Mouse (Mus musculus) CH12.LX (cell line): ENCODE measurements around the gene Cntn4. TPM values are rescaled to one million over a fixed set of nuclear protein-coding genes. Genes with fewer than 3 reads are reported as not detected.
A peak's percentile ranks its signal among the peaks of the same experiment; 100 is the strongest.

Experiments
- DNase-seq: peaks from one replicate; pipeline ENCODE4 v3.0.0-alpha.2; 2013; ENCODE audit errors: extremely low read depth
- H3K27ac ChIP-seq: 2 replicates; pipeline ENCODE4 v1.5.1; 2012; ENCODE audit warnings: low read depth, mild to moderate bottlenecking, control low read depth, moderate library complexity; ENCODE audit not compliant: insufficient read depth
- H3K27me3 ChIP-seq: replicated peaks from 2 replicates; pipeline ENCODE3; 2012; ENCODE audit warnings: inconsistent platforms
- H3K36me3 ChIP-seq, 2 experiments: replicated peaks in 1 of 2; 2 replicates each; pipeline versions ENCODE3 to v1.6.1; 2012; ENCODE audit warnings: inconsistent platforms in 1 of 2, low read length in 1 of 2, mild to moderate bottlenecking in 1 of 2, mixed read lengths in 1 of 2, moderate library complexity in 1 of 2; ENCODE audit not compliant: control insufficient read depth in 1 of 2, insufficient read depth in 1 of 2
- H3K4me1 ChIP-seq, 2 experiments: 2 replicates each; pipeline ENCODE4 v1.6.1; 2012; ENCODE audit warnings: inconsistent platforms in 1 of 2, moderate library complexity in 1 of 2; ENCODE audit not compliant: insufficient read depth in 2 of 2, control insufficient read depth in 1 of 2
- H3K4me2 ChIP-seq: 2 replicates; pipeline ENCODE4 v1.6.1; 2012; ENCODE audit warnings: low read depth, mild to moderate bottlenecking, control low read depth; ENCODE audit not compliant: poor library complexity, insufficient read depth, severe bottlenecking
- H3K4me3 ChIP-seq, 3 experiments: fragments of 150-350 bp in 1 of 3; sonication (generic) in 1 of 3; replicated peaks in 1 of 3; 2 replicates each; pipeline versions ENCODE3 to v1.5.1; 2011 to 2012; ENCODE audit warnings: low read depth in 2 of 3, low read length in 2 of 3, mild to moderate bottlenecking in 2 of 3, moderate library complexity in 2 of 3, control low read depth in 1 of 3, improper control_type of control experiment in 1 of 3, inconsistent platforms in 1 of 3, mixed read lengths in 1 of 3; ENCODE audit not compliant: poor library complexity in 1 of 3
- H3K79me2 ChIP-seq: replicated peaks from 2 replicates; pipeline ENCODE4 v1.6.1; 2012; ENCODE audit warnings: mild to moderate bottlenecking, moderate library complexity; ENCODE audit not compliant: control insufficient read depth, poor library complexity, insufficient read depth, severe bottlenecking; ENCODE audit errors: extremely low read depth
- H3K9ac ChIP-seq: 2 replicates; pipeline ENCODE4 v1.6.1; 2012; ENCODE audit warnings: low read depth, mild to moderate bottlenecking, control low read depth, moderate library complexity; ENCODE audit not compliant: insufficient read depth
- H3K9me3 ChIP-seq: replicated peaks from 2 replicates; pipeline ENCODE3; 2012; ENCODE audit warnings: low read length, inconsistent platforms, mixed read lengths
- CHD2 ChIP-seq: IDR thresholded peaks from 2 replicates; pipeline ENCODE4 v1.6.1; 2011; ENCODE audit warnings: low read length, improper control_type of control experiment
- CTCF ChIP-seq, 2 experiments: IDR thresholded peaks in 1 of 2; conservative IDR thresholded peaks in 1 of 2; 2 replicates each; pipeline ENCODE4 v1.5.1; 2011 to 2012; ENCODE audit warnings: low read depth in 2 of 2, low read length in 2 of 2, improper control_type of control experiment in 1 of 2, inconsistent platforms in 1 of 2, mild to moderate bottlenecking in 1 of 2, moderate library complexity in 1 of 2
- EP300 ChIP-seq: IDR thresholded peaks from 2 replicates; pipeline ENCODE4 v1.6.1; 2011; ENCODE audit warnings: low read length, improper control_type of control experiment
- GABPA ChIP-seq: IDR thresholded peaks from 2 replicates; pipeline ENCODE4 v1.6.1; 2012; ENCODE audit warnings: low read depth, low read length, improper control_type of control experiment, inconsistent platforms; ENCODE audit not compliant: insufficient replicate concordance
- HCFC1 ChIP-seq: IDR thresholded peaks from 2 replicates; pipeline ENCODE4 v1.6.1; 2012; ENCODE audit warnings: low read depth, mild to moderate bottlenecking, inconsistent platforms, low read length, improper control_type of control experiment
- JUND ChIP-seq: conservative IDR thresholded peaks from 2 replicates; pipeline ENCODE4 v1.6.1; 2011; ENCODE audit warnings: low read depth, low read length, improper control_type of control experiment
- MAFK ChIP-seq: IDR thresholded peaks from 2 replicates; pipeline ENCODE4 v1.6.1; 2011; ENCODE audit warnings: low read length, improper control_type of control experiment; ENCODE audit not compliant: insufficient replicate concordance
- MAX ChIP-seq: IDR thresholded peaks from 2 replicates; pipeline ENCODE4 v1.6.1; 2011; ENCODE audit warnings: low read length, improper control_type of control experiment
- MYC ChIP-seq: IDR thresholded peaks from 2 replicates; pipeline ENCODE4 v1.6.1; 2011; ENCODE audit warnings: low read depth, mild to moderate bottlenecking, improper control_type of control experiment, low read length
- RAD21 ChIP-seq: IDR thresholded peaks from 2 replicates; pipeline ENCODE4 v1.6.1; 2011; ENCODE audit warnings: low read depth, mild to moderate bottlenecking, low read length, improper control_type of control experiment, moderate library complexity
- SMC3 ChIP-seq: IDR thresholded peaks from 2 replicates; pipeline ENCODE4 v1.6.1; 2011; ENCODE audit warnings: low read depth, low read length, improper control_type of control experiment
- TCF12 ChIP-seq: IDR thresholded peaks from 2 replicates; pipeline ENCODE4 v1.6.1; 2014; ENCODE audit warnings: low read depth, mild to moderate bottlenecking, inconsistent platforms, low read length, improper control_type of control experiment
- dilution Hi-C: fragments of 300-500 bp; cut with MboI; formaldehyde crosslinking; loops from 2 replicates; pipeline ENCODE4 v1.14.3; 2020; ENCODE audit warnings: low sequenced_read_pairs; ENCODE audit not compliant: extremely low pct_unique_long_range_greater_than_20kb, extremely low pct_ligation_motif_present
- in situ Hi-C: fragments of 300-500 bp; cut with MboI; formaldehyde crosslinking; loops from 3 replicates; pipeline ENCODE4 v1.14.3; 2019; ENCODE audit warnings: low sequenced_read_pairs, low pct_ligation_motif_present, low pct_unique_long_range_greater_than_20kb, mixed read lengths
- polyA plus RNA-seq: library from polyadenylated mRNA; unstranded; fragments of >175 nt; gene quantifications from 2 replicates; pipeline ENCODE4 v1.2.1, GENCODE M21; 2012; ENCODE audit warnings: low read depth; ENCODE audit not compliant: insufficient read length
- total RNA-seq, 2 experiments: library from RNA; depleted of rRNA; stranded (reverse); fragments of 300-350 nt in 1 of 2; fragments of >200 nt in 1 of 2; gene quantifications; 2 replicates each; pipeline ENCODE4 v1.2.3; 2012 to 2014

Cntn4 gene
- total and polyA plus RNA-seq, 3 experiments, result 0.14 TPM; not detected in 2

- in situ Hi-C loops (no loop called here), dilution Hi-C loops (no loop called here)
- H3K4me3 ChIP-seq, result no peak overlapping the region
- H3K9ac ChIP-seq, result no peak overlapping the region
- H3K4me1 ChIP-seq, result no peaks in the 10 kb centered on the region
- H3K79me2 ChIP-seq, result no peaks in the 10 kb centered on the region
- TF ChIP-seq MAX (no peak), GABPA (no peak), MAFK (no peak), MYC (no peak), RAD21 (no peak), JUND (no peak), TCF12 (no peak)
- no peak overlapping the region for H3K4me2 ChIP-seq
- no peaks in the 10 kb centered on the region for H3K27me3 ChIP-seq
- H3K36me3 ChIP-seq, result no peaks in the 10 kb centered on the region
- no peaks in the 10 kb centered on the region for H3K9me3 ChIP-seq
- H3K27ac ChIP-seq, result no peak overlapping the region
- no peak for DNase-seq
Measured at GRCm38 (mm10) chr6:106302435-106302834, 625.0 kb downstream of the Cntn4 start.

GRCm38 (mm10) chr6:106328987-106329386, 651.5 kb downstream of the Cntn4 start:
- in situ Hi-C loops, result no loop called here
- dilution Hi-C loops, result no loop called here
- no peak overlapping the region for H3K9ac ChIP-seq
- no peaks in the 10 kb centered on the region for H3K4me1 ChIP-seq
- no peak for TF ChIP-seq HCFC1
- no peak for TF ChIP-seq CHD2
- peak; percentile 14 for TF ChIP-seq RAD21
- peak in 1 of 2 experiments; percentile 24; a peak in 2 of 4 replicates for TF ChIP-seq CTCF (conservative IDR thresholded peaks at IDR 0.05 in 1 of 2, IDR thresholded peaks at IDR 0.05 in 1 of 2; ENCODE audit: low read depth in 2 of 2, low read length in 2 of 2)
- no peaks in the 10 kb centered on the region for H3K36me3 ChIP-seq
- H3K27me3 ChIP-seq, result no peaks in the 10 kb centered on the region
- H3K27ac ChIP-seq, result no peak overlapping the region
- DNase-seq, result peak; percentile 2
- H3K4me2 ChIP-seq, result no peak overlapping the region
- no peak overlapping the region for H3K4me3 ChIP-seq
- no peaks in the 10 kb centered on the region for H3K9me3 ChIP-seq
- no peaks in the 10 kb centered on the region for H3K79me2 ChIP-seq

GRCm38 (mm10) chr6:106329636-106330035, 652.2 kb downstream of the Cntn4 start:
- Histone ChIP-seq H3K27ac (no peak overlapping the region), H3K27me3 (no peaks in the 10 kb centered on the region), H3K9me3 (no peaks in the 10 kb centered on the region), H3K36me3 (no peaks in the 10 kb centered on the region), H3K9ac (no peak overlapping the region), H3K4me3 (no peak overlapping the region), H3K79me2 (no peaks in the 10 kb centered on the region; the same call in 1 of the 2 replicates), H3K4me1 (no peaks in the 10 kb centered on the region), H3K4me2 (no peak overlapping the region)
- in situ Hi-C loops (no loop called here), dilution Hi-C loops (no loop called here)
- peak; percentile 38 for DNase-seq
- TF ChIP-seq EP300, result no peak
- TF ChIP-seq CTCF (conservative IDR thresholded peaks at IDR 0.05 in 1 of 2, IDR thresholded peaks at IDR 0.05 in 1 of 2; ENCODE audit: low read depth in 2 of 2, low read length in 2 of 2), result peak in 1 of 2 experiments; percentile 39; a peak in 2 of 4 replicates
- peak; percentile 23 for TF ChIP-seq SMC3
- TF ChIP-seq RAD21, result peak; percentile 32
